Mouse (Mus musculus): ENCODE measurements around the gene Tusc2.
"Not testable (repeated sequence)": the region's sequence is repeated elsewhere in the genome, so short reads cannot be mapped to it uniquely, and the experiment has no call there.

The Tusc2 gene

DNA sequence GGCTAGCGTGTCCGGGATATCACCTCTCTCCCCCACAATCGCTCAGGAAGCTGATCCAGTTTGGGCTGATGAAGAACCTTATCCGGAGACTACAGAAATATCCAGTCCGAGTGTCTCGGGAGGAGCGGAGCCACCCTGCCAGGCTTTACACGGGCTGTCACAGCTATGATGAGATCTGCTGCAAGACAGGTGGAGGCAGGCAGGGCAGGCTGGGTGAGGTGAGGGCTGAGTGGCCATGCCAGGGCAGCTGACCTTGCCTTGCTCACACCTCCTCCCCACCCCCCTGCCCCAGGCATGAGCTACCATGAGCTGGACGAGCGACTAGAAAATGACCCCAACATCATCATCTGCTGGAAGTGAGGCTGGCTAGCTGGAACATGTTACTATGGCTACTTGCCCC, 17.9 kb upstream of the Tusc2 start:
- no peak for DNase-seq (ENCODE audit: low read depth, low spot score)

- DNase-seq (ENCODE audit: low read depth, low spot score), result peak; percentile 79
Observed at GRCm38 (mm10) chr9:107545602-107546001, 17.5 kb upstream of the Tusc2 start.

- peak; percentile 93 for DNase-seq (ENCODE audit: low read depth, low spot score)
Observed at GRCm38 (mm10) chr9:107547026-107547425, 16.0 kb upstream of the Tusc2 start, which contains the start of gene Zmynd10. Zmynd10 (plus strand) TSS chr9:107547298.

- no peak for DNase-seq (ENCODE audit: low read depth, low spot score)
Observed at GRCm38 (mm10) chr9:107547957-107548356, 15.1 kb upstream of the Tusc2 start.

GRCm38 (mm10) chr9:107548820-107549219, 14.2 kb upstream of the Tusc2 start:
- DNase-seq (ENCODE audit: low read depth, low spot score), result no peak

DNA sequence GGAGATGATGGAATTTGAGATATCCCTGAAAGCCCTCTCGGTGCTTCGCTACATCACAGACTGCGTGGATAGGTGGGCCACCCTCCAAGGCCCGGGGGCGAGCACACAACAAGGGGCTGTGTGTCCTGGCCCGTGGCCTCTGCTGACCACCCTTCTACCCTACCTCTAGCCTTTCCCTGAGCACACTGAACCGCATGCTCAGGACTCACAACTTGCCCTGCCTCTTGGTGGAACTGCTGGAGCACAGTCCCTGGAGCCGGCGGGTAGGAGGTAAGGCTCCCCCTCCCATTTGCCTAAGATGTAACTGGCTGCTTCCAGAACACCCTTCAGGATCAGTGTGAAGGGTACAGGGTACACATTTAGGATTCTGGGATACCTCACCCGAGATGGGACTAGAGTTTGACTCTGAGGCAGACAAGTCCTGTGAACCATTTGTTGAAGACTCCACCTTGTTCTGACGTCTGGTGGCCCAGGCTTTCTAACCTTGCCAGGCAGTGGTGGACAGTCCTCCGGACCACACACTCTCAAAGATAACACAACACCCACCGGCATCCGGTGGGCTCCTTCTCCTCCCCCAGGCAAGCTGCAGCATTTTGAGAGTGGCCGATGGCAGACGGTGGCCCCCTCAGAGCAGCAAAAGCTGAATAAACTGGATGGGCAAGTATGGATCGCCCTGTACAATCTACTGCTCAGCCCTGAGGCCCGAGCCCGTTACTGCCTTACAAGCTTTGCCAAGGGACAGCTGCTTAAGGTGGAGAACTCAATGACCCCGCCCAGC, 13.6 kb upstream of the Tusc2 start:
- no peak for DNase-seq (ENCODE audit: low read depth, low spot score)

- DNase-seq (ENCODE audit: low read depth, low spot score), result no peak
Observed at GRCm38 (mm10) chr9:107550491-107551116, 12.5 kb upstream of the Tusc2 start.

DNA sequence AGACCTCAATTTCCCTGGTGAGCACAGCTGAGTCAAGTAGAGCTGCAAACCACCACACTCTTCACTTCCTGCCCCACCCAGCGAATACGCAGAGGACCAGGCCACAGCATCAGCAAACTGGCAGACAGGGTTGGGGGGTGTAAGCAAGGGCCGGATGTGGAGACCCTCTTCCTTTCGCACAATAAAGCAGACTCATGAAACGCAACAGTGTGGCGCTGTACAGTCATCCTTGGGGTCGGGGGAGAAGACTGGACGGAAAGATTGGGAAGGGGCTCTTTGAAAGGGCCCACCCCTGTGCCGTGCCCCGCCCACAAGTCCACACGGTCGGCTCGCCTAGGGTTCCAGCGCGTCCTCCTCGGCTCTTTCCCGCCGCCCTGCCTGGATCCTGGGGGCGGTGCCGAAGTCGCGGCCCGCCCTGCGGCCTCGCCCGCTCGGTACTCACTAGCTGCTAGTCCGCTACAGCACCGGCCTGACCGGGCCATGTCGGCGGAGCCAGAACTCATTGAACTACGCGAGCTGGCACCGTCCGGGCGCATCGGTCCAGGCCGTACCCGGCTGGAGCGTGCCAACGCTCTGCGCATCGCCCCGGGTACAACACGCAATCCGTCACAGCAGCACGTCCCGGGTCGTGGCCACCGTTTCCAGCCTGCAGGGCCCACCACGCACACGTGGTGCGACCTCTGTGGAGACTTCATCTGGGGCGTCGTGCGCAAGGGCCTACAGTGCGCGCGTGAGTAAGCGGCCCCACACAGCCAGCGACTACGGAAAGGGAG, 11.8 kb upstream of the Tusc2 start, which contains the start of gene Rassf1:
TSS of gene Rassf1 (plus strand) at position 439 of the 773 bp plus-strand sequence.
- peak; percentile 68 for DNase-seq (ENCODE audit: low read depth, low spot score)

DNA sequence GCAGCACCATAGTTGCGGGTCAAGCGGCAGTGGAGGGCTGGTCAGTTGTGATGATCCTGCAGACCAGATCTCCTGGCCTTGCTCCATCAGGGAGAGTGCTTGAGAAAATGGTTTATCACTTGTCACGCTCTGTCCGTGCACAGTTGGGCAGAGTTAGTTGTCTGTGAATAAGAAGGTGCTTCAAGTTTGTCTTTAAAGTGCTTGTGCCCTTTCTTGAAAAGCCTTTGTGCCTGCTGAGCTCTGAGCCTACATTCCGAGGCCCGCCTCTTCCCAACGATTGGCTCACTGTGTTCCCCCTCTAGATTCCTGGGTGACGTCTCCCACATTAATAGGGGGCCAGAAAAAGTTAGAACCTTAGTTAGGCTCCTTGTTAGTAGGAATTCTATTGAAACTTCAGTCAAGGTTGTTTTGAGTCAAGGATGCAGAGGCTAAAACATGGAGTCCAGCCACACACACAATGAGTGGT, 11.1 kb upstream of the Tusc2 start:
- DNase-seq (ENCODE audit: low read depth, low spot score), result no peak

DNA sequence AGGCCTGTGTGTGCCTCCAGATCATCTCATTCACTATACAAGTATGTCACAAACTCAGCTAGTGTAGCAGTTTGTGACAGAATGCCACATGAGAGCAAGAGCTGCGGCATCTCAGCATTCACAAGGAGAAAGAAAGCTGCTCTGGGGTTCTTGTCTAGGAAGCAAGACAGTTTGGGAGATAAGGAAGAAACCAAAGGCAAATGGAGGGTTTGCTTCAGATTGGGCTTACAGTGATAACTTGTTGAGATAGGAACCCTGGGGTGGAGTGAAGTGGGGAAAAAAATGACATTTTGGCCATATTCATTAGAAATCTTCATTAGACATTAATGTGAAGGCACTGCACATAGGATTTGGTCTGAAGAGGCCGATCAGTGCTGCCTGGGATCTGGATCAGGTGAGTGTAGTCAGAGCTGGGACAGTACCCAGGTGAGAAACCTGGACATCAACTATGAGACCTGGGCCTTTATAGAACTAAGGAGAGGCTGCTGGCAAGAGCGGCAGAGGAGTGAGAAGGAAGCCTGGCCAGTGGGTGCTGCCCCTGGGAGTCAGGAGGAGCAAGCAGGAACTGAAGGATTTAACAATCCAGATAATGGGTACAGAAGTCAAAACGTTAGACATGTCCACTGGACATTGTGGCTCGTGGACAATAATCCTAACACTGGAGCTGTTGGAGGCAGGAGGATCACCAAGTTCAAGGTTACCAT, 10.2 kb upstream of the Tusc2 start:
- DNase-seq (ENCODE audit: low read depth, low spot score), result no peak

DNA sequence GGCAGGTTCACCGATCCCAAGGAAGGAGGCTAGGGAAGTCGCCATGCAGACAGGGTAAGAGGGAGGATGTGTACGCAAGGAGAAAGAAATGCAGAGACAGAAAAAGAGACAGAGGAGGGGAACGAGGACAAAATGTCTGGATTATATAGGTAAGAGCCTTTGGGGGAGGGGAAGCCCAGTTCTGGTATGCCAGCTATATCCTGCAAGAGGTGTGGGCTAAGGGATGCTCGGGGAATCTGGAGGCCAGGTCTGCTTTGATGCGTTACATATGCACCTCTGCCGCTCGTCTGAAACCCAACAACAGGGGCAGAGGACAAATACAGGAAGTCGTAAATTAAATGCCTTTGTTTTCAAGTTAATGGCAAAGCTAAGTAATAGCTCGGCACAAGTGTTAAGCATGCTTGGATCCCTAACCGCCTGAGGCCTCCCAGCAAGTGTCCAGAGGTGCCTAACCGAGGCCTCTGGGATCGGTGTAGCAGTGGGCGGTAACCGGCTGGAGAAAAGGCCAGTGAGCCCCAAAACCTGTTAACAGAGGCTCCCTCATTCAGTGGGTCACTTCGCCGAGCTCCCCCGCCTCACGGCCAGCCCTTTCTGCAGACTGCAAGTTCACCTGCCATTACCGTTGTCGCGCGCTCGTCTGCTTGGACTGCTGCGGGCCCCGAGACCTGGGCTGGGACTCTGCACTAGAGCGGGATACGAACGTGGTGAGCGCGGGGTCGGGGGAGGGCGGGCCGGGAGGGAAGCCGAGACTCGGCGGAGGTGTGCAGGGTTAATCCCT, 9.3 kb upstream of the Tusc2 start:
- DNase-seq (ENCODE audit: low read depth, low spot score), result no peak

GRCm38 (mm10) chr9:107554319-107554825, 8.7 kb upstream of the Tusc2 start:
- peak; percentile 99 for DNase-seq (ENCODE audit: low read depth, low spot score)

- peak; percentile 60 for DNase-seq (ENCODE audit: low read depth, low spot score)
Observed at GRCm38 (mm10) chr9:107555031-107555457, 8.0 kb upstream of the Tusc2 start.

GRCm38 (mm10) chr9:107555701-107556100, 7.4 kb upstream of the Tusc2 start:
- DNase-seq (ENCODE audit: low read depth, low spot score), result no peak

DNA sequence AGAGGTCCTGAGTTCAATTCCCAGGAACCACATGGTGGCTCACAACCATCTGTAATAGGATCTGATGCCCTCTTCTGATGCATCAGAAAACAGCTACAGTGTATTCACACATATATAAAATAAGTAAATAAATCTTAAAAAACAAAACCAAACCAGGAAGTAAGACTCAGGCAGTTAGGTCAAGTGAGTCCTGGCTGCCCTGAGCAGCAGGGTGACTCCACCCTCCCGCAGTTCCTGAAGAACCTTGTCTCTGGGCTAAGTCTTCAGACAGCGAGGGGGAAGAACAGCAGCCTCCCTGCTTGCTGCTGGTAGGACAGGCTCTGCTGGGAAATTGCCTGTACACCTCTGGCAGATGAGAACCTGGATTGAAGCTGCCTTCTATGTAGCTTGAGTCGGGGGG, 6.7 kb upstream of the Tusc2 start:
- no peak for DNase-seq (ENCODE audit: low read depth, low spot score)

- not testable (repeated sequence) for DNase-seq (ENCODE audit: low read depth, low spot score)
Observed at GRCm38 (mm10) chr9:107565556-107565955, 2.5 kb downstream of the Tusc2 start.

DNA sequence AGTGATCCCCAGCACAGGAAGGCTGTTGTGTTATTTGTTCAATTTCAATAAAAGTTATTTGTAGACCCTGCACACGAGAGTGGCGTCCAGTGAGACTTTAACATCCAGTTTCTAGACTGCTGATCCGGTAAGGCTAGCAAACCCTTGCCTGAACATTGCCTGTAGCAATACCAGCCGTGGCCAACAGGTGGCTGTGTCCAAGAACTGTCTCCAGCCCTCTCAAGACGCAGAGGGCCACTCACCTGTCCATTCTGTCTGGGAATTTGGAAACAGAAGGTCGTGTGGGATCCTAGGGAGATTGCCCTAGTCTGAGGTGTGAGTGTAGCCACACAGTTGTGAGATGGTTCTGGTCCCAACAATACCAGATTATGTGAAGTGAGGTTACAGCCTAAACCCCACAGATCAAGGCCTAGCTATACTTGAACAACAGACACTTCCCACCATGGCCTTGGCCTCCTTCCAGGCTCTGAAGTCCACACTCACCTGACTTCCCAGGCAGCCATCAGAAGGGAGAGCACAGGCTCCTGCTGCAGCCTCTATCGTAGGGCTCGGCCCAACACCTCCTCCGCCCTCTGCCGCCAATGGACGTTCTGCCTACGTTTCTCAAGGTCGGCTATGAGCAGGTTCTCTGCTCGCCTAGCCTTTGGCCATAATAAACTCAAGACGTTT, 3.1 kb downstream of the Tusc2 start:
- DNase-seq (ENCODE audit: low read depth, low spot score), result peak; percentile 76

- no peak for DNase-seq (ENCODE audit: low read depth, low spot score)
Observed at GRCm38 (mm10) chr9:107566855-107567254, 3.8 kb downstream of the Tusc2 start.

DNA sequence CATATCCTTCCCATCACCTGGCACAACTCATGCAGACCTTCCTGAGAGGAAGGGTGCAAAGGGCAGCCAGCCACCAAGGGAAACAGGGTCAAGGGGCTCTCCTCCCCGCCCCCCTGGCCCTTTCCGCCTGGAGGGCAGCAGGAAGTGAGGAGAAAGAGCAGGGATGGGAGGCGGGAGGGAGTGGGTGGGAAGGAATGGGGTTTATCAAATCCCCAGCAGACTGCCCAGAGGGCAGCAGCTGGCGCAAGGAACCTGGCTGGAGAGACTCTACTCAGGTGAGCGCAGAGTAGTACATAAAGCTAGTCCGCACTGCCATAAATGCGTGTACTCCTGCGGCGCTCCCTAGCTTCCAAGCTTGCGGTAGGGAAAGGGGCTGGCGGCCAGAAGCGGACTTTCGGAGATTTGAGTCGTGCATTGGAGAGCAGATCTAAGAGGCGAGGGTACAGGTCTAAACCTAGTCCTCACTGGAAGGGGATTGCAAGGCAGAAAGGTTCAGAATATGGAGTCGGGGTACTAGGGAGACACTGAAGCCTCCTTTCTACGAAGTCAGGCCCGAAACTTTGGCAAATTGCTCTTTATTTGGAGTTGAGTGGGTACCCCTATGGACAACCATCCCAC, 4.8 kb downstream of the Tusc2 start, which contains the start of gene Hyal2:
TSS of gene Hyal2 (plus strand) at position 244 of the 618 bp plus-strand sequence.
- DNase-seq (ENCODE audit: low read depth, low spot score), result no peak
